Mouse (Mus musculus) lung, adult 2 months (tissue): ENCODE results near the gene Ddx20. TPM values are rescaled to one million over a fixed set of nuclear protein-coding genes. Genes with fewer than 3 reads are reported as not detected.

Experiments used
- DNase-seq: peaks from one replicate; pipeline ENCODE4 v3.0.0; 2022
- H3K4me1 ChIP-seq: fragments of 200-500 bp; 2 replicates; pipeline ENCODE4 v1.6.1; 2011; ENCODE audit warnings: low read length; ENCODE audit not compliant: control insufficient read depth, insufficient read depth
- H3K4me3 ChIP-seq: fragments of 200-500 bp; replicated peaks from 2 replicates; pipeline ENCODE3; 2011; ENCODE audit warnings: low read depth, mild to moderate bottlenecking, control low read depth, low read length; ENCODE audit errors: extremely low read depth
- CTCF ChIP-seq: fragments of 200-500 bp; IDR thresholded peaks from 2 replicates; pipeline ENCODE4 v1.5.1; 2011; ENCODE audit warnings: mild to moderate bottlenecking, low read length, control low read depth; ENCODE audit not compliant: insufficient read depth
- POLR2A ChIP-seq: fragments of 200-500 bp; IDR thresholded peaks from 2 replicates; pipeline ENCODE4 v1.6.1; 2011; ENCODE audit warnings: low read depth, mild to moderate bottlenecking, control low read depth, low read length, borderline replicate concordance; ENCODE audit errors: extremely low read depth
- WGBS: fragments of 180-500 bp; shearing (Covaris S2); methylation state at CpG from one replicate; pipeline ENCODE4 v1.1.7; 2018; 5-methylcytosine and 5-hydroxymethylcytosine counted together
- polyA plus RNA-seq: library from polyadenylated mRNA; depleted of rRNA; stranded (reverse); fragments of >200 nt; gene quantifications from 2 replicates; pipeline ENCODE4 v1.2.3, GENCODE M21; 2012

Gene Ddx20
- polyA plus RNA-seq, 1 experiment, result 11.6 TPM

DNA sequence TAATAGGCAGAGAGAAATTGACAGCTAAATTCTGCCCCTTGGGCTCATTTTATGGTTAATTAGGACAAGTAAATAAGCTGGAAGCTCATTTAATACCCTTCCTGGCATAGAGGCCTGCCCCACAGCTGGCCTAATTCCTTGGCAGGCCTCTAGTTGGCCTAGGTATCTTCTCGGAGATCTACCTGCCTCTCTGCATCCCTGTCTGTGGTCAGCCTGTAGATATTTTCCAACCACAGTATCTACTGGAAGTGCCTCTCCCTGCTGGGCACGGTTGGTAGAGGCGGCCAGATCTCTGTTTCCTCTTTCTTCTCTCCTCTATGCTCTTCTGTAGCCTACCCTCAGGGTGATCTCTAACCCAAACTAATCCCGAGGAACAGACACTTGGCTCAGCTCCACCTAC lies 32.6 kb upstream of the Ddx20 start:
- 69% methylated on average over 4 of the region's 4 CpGs for WGBS
- no peak for DNase-seq
- TF ChIP-seq POLR2A (no peak), CTCF (no peak)
- no peaks in the 10 kb centered on the region for H3K4me1 ChIP-seq
- H3K4me3 ChIP-seq, result no peak overlapping the region

DNA sequence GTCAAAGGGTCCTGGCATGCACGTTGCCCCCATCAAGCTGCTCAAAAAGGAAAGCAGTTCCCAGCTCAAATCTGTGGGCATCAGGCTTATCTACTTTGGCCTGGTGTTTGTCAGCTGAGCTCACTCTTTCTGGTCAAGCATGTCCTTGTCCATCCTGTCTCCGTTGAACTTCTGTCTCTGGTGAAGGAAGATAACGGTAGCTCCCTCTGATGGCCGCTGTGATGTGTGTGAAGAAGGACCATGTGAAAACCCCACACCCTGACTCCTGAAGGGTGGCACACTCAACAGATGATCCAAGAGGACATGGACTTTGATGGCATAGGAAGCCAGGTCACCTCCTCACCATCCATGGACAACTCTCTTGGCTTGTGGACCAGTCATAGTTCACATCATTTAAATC lies 31.4 kb upstream of the Ddx20 start:
- WGBS, result 47% methylated on average over 4 of the region's 4 CpGs

DNA sequence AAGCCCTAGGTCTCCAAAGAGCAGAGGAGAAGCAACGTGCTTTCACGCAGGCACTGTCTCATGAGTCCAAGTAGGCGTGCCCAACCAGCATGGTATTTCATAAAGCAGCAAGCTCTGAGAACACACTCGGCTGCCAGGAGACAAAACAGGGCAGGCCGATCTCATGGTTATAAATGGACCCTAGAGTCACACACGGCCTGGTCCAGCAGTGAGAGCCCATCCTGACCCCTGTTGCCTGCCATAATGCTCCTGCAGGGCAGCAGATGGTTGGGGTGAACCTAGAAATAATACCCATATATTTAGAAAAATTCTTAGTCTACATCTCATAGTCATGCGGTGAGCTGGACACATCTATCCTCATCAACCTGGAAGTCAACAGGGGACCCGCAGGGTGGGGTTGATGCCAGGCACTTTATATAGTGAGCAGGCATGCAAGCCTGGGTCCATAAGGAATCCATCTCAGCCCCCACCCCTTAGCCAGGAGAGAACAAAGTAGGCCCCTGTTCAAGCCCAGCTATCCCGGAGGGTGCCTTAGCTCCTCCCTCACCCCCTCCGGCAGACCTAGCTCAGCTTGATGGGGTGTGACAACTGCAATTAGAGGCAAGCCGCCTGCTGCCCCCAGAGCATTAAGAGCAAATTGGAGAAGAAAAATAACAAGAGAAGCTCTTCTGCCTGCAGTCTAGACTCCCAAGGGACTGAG lies 30.6 kb upstream of the Ddx20 start:
- 68% methylated on average over 11 of the region's 11 CpGs for WGBS
- Histone ChIP-seq H3K4me1 (no peaks in the 10 kb centered on the region), H3K4me3 (no peak overlapping the region)
- DNase-seq, result no peak
- no peak for TF ChIP-seq POLR2A
- TF ChIP-seq CTCF, result no peak

More for the DNA sequence above, 31.4 kb upstream of the Ddx20 start:
- TF ChIP-seq POLR2A (no peak), CTCF (no peak)
- no peak overlapping the region for H3K4me3 ChIP-seq
- DNase-seq, result no peak
- H3K4me1 ChIP-seq, result no peaks in the 10 kb centered on the region

DNA sequence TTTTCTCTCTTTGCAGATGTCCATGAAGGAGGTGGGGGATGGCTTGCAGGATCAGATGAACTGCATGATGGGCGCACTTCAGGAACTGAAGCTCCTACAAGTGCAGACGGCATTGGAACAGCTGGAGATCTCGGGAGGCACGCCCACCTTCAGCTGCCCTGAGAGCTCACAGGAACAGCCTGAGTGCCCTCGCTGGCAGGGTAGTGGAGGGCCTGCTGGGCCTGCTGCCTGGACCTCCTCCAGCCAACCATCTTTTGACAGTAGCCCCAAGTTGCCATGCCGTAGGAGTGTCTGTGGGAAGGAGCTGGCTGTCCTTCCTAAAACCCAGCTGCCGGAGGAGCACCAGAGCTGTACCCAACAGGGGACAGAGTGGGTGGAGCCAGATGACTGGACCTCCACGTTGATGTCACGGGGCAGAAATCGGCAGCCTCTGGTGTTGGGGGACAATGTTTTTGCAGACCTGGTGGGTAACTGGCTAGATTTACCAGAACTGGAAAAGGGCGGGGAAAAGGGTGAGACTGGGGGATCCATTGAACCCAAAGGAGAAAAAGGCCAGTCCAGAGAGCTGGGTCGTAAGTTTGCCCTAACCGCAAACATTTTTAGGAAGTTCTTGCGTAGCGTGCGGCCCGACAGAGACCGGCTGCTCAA lies 29.1 kb upstream of the Ddx20 start:
- no peak for TF ChIP-seq POLR2A
- no peak for TF ChIP-seq CTCF
- no peak for DNase-seq
- no peak overlapping the region for H3K4me3 ChIP-seq
- WGBS, result 66% methylated on average over 18 of the region's 18 CpGs
- H3K4me1 ChIP-seq, result no peaks in the 10 kb centered on the region

DNA sequence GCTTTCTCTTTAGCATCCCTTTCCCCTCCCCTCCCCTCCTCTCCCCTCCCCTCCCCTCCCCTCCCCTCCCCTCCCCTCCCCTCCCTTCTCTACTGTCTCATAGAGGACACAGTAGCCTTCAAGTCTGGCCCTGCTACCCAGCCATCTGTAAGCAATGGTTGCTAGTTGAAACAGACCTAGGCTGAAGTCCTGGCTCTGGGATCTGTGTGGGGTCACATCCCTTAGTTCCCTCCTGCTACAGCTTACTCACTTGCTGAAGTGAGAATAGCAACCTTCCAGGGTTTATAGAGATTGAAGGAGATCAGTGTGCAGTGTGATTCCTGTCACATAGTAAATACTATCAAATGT lies 27.4 kb upstream of the Ddx20 start:
- Histone ChIP-seq H3K4me3 (no peak overlapping the region), H3K4me1 (0 out of 2 replicates have a peak, but pooled peaks cover 2% of the 10 kb centered on the region)
- TF ChIP-seq POLR2A (no peak), CTCF (no peak)
- DNase-seq, result no peak

DNA sequence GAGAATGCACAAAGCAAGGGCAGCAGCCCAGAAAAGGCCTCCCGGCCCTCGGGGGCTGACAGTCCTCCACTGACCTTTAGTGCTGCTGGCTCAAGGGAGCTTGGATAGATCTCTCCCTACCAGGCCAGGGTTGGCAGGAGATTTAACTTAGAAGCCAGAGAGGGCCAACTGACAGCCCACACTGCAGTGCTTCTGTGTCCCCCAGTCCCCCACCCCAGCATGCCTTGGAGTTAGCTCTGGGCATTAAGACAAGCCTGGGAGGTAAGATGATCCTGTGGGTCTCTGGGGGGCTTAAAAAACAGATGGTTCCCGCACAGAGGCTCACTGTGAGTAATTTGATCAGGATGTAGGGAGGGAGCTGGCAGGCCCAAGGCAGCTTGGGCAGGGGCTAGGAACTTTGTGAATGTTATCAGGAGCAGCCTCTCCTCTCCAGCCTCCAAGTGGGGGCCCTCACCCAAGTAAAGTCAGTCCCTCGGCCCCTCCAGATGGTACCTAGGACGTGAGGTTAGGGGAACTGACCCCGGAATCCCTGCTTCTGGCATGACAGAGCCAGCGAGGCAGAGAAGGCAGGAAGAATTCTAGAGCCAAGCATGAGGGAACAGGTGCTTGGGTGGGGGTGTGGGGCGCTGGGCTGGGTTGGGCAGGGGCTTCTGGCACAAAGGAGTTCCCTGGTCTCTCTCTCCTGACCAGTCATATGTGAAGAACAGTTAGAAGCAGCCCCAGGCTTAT lies 26.9 kb upstream of the Ddx20 start:
- no peak for DNase-seq
- WGBS, result 43% methylated on average over 8 of the region's 8 CpGs
- peaks cover 2% of the 10 kb centered on the region; the same call in 1 of the 2 replicates for H3K4me1 ChIP-seq
- no peak overlapping the region for H3K4me3 ChIP-seq
- TF ChIP-seq CTCF (no peak), POLR2A (no peak)

DNA sequence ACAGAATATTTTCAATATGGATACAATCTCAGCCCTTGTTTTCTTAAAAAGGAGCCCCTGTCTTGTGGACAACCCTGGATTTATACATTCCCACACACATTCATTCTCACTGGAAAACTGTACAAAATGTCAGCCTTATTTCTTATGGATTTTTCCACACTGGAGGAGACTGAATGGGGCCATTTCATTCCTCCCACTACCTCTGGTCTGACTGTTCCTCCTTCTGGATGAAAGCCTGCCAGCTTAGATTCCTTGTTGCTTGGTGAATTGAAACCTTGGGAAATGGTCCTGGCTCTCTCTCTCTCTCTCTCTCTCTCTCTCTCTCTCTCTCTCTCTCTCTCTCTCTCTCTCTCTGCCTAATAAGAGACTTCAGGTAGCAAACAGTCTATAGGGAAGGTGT lies 25.5 kb upstream of the Ddx20 start:
- H3K4me3 ChIP-seq, result no peak overlapping the region
- DNase-seq, result no peak
- peaks cover 2% of the 10 kb centered on the region; the same call in 1 of the 2 replicates for H3K4me1 ChIP-seq
- no peak for TF ChIP-seq POLR2A

DNA sequence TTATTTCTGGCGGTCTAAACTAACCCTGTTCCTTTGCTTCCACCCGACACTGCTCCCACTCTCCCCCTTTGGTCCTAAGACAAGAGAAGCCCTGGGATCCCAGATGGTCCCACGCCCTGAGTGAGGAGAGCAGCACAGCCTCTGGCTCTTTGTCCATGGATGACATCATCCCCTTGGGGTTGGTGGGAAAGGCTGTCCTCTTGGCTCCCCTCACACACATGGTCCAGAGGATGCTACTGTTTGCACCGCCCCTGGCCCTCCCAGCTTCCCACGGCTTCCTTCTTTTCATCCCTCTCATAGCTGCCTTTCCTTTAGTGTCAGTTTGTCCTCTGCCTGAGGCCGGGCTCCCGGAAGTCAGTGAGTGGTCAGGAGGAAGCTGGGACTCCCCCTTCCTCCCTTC lies 24.4 kb upstream of the Ddx20 start:
- Histone ChIP-seq H3K4me3 (no peak overlapping the region), H3K4me1 (peaks cover 2% of the 10 kb centered on the region; the same call in 1 of the 2 replicates)
- no peak for DNase-seq
- TF ChIP-seq POLR2A (no peak; the same call in 1 of the 2 replicates), CTCF (no peak)
- 54% methylated on average over 7 of the region's 7 CpGs for WGBS

DNA sequence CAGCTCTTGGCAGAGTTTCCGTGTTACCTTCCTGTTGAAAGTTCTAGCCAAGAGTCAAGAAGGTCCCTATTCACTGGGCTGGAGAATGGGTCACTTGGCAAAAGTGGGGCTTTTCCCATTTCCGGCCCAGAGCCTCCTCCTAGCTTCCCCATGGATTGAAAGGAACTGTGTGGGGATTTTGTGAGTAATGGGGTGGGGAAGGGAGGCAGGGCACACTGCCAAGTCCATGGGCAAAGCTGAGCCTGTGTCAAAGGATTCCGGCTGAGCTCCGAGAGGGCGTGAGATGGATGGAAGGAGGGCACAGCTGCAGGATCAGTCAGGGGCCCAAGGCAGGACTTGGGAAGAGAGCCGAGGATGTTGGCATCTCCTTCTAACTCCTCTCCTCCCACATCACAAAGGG lies 22.9 kb upstream of the Ddx20 start:
- Histone ChIP-seq H3K4me1 (peaks cover 2% of the 10 kb centered on the region; the same call in 1 of the 2 replicates), H3K4me3 (no peak overlapping the region)
- TF ChIP-seq POLR2A, result no peak
- no peak for TF ChIP-seq CTCF
- WGBS, result 35% methylated on average over 6 of the region's 6 CpGs
- no peak for DNase-seq
